ENCODE assay signal across 12 mouse cellular contexts in the genomic region with DNA sequence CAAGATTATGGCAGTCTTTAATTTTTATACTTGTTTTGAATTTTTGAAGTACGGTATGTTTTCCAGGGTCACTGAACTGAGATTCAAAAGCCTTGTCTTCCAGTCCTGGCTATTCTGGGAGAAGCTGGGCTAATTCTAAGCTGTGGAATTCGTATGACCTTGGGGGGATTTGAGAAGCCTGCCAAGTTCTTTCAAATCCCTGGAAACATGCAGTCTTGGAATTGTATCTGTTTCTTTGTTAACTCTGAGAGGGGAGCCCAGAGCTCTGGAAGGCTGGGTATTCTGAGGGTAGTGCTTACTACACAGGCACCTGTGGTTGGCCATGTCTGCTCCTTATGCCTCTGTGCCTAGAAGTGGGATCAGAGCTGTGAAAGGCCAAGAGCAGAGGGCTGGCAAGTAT. TPM values are rescaled to one million over a fixed set of nuclear protein-coding genes. Genes with fewer than 3 reads are reported as not detected.
DNase-seq lines count a peak whose midpoint lies in the region; ATAC-seq and TF ChIP-seq lines count a peak whose summit lies in the region.
"Had no signal": no experiment of that assay in that cellular context is flagged by ENCODE, and none has a peak within 500 bp of the region (broad histone marks: within the 10 kb centered on the region; RNA-seq: fewer than 3 reads in every experiment).

No protein-coding gene starts in this region.

- no peak for TF ChIP-seq EP300 in stomach, postnatal 0 days (optimal IDR thresholded peaks at IDR 0.05)

- 60% methylated on average over 2 of the region's 2 CpGs for WGBS in heart, embryonic 10.5 days
- 62% methylated on average over 2 of the region's 2 CpGs for WGBS in lung, embryonic 16.5 days
- WGBS in heart, embryonic 13.5 days, result 30% methylated on average over 2 of the region's 2 CpGs
- WGBS in stomach, postnatal 0 days, result 53% methylated on average over 2 of the region's 2 CpGs

- no peak overlapping the region for H3K4me3 ChIP-seq in heart, embryonic 10.5 days
- H3K4me3 ChIP-seq in lung, embryonic 16.5 days (ENCODE audit: low read length), result no peak overlapping the region
- H3K4me3 ChIP-seq in heart, embryonic 13.5 days, result no peak overlapping the region
- H3K4me3 ChIP-seq in stomach, postnatal 0 days (ENCODE audit: low read depth, low read length), result no peak overlapping the region
- H3K4me3 ChIP-seq: hindbrain, embryonic 10.5 days had no signal

- H3K4me2 ChIP-seq in lung, embryonic 16.5 days (ENCODE audit: low read depth, low read length), result no peak overlapping the region
- no peak overlapping the region for H3K4me2 ChIP-seq in heart, embryonic 13.5 days
- no peak overlapping the region for H3K4me2 ChIP-seq in stomach, postnatal 0 days (replicated peaks; ENCODE audit: low read depth)

- no peaks in the 10 kb centered on the region for H3K9me3 ChIP-seq in heart, embryonic 10.5 days
- H3K9me3 ChIP-seq in lung, embryonic 16.5 days (ENCODE audit: control insufficient read depth, low read length), result no peaks in the 10 kb centered on the region
- H3K9me3 ChIP-seq in heart, embryonic 13.5 days, result no peaks in the 10 kb centered on the region
- H3K9me3 ChIP-seq in stomach, postnatal 0 days (ENCODE audit: control insufficient read depth, low read length), result no peaks in the 10 kb centered on the region
- H3K9me3 ChIP-seq: hindbrain, embryonic 10.5 days had no signal

- no peak for TF ChIP-seq CTCF in stomach, postnatal 0 days (IDR thresholded peaks at IDR 0.05; ENCODE audit: low read depth)

- intact Hi-C loops in heart, postnatal 14 days (cut with DNase I), result no loop called here

- H3K36me3 ChIP-seq in heart, embryonic 10.5 days, result peaks cover 69% of the 10 kb centered on the region
- H3K36me3 ChIP-seq in lung, embryonic 16.5 days (ENCODE audit: control insufficient read depth, insufficient read depth, low read length), result peaks cover 23% of the 10 kb centered on the region
- peaks cover 71% of the 10 kb centered on the region for H3K36me3 ChIP-seq in heart, embryonic 13.5 days
- peaks cover 26% of the 10 kb centered on the region for H3K36me3 ChIP-seq in stomach, postnatal 0 days (ENCODE audit: control insufficient read depth, insufficient read depth, low read length)

- DNase-seq in heart, embryonic 10.5 days (ENCODE audit: low spot score), result no peak
- DNase-seq in heart, postnatal 14 days, result no peak
- DNase-seq in lung, adult 18-20 months, result no peak
- no peak for DNase-seq in stomach, postnatal 0 days (ENCODE audit: low spot score)
- DNase-seq in thymus, postnatal 25 days, result no peak
- no peak for DNase-seq in thymus, postnatal 10 days (ENCODE audit: low spot score in 2 of 2)
- DNase-seq: cerebellum, postnatal 14 days; lung, postnatal 36 days had no signal

- ATAC-seq in lung, embryonic 16.5 days (ENCODE audit: low read depth), result no peak
- ATAC-seq in heart, embryonic 13.5 days (ENCODE audit: extremely low read depth, insufficient number of reproducible peaks, low FRiP score, low TSS enrichment), result no peak
- no peak for ATAC-seq in stomach, postnatal 0 days (ENCODE audit: low FRiP score, low TSS enrichment)
- ATAC-seq: CD4-positive, CD25-positive, alpha-beta regulatory T cell, adult 4 months had no signal

- H3K27me3 ChIP-seq in heart, embryonic 10.5 days (ENCODE audit: insufficient read depth, poor library complexity, severe bottlenecking), result no peaks in the 10 kb centered on the region
- no peaks in the 10 kb centered on the region for H3K27me3 ChIP-seq in lung, embryonic 16.5 days (ENCODE audit: control insufficient read depth, insufficient read depth, low read depth, low read length)
- H3K27me3 ChIP-seq in heart, embryonic 13.5 days (replicated peaks), result no peaks in the 10 kb centered on the region
- no peaks in the 10 kb centered on the region for H3K27me3 ChIP-seq in stomach, postnatal 0 days (ENCODE audit: control insufficient read depth, insufficient read depth, low read length)

- H3K27ac ChIP-seq in heart, embryonic 10.5 days, result peak overlapping the region; percentile 47
- H3K27ac ChIP-seq in lung, embryonic 16.5 days (ENCODE audit: low read length), result peak overlapping the region; percentile 9; the same call in 1 of the 2 replicates
- peak overlapping the region; percentile 73 for H3K27ac ChIP-seq in heart, embryonic 13.5 days (replicated peaks)
- peak overlapping the region; percentile 45 for H3K27ac ChIP-seq in stomach, postnatal 0 days (replicated peaks)
- H3K27ac ChIP-seq: hindbrain, embryonic 10.5 days had no signal

- H3K9ac ChIP-seq in lung, embryonic 16.5 days (ENCODE audit: low read length), result no peak overlapping the region
- peak overlapping the region; percentile 59 for H3K9ac ChIP-seq in heart, embryonic 13.5 days
- no peak overlapping the region for H3K9ac ChIP-seq in stomach, postnatal 0 days (ENCODE audit: low read length)

- peaks cover 48% of the 10 kb centered on the region for H3K4me1 ChIP-seq in heart, embryonic 10.5 days
- H3K4me1 ChIP-seq in lung, embryonic 16.5 days (replicated peaks; ENCODE audit: control insufficient read depth, insufficient read depth, low read length), result no peaks in the 10 kb centered on the region
- H3K4me1 ChIP-seq in heart, embryonic 13.5 days, result peaks cover 54% of the 10 kb centered on the region
- H3K4me1 ChIP-seq in stomach, postnatal 0 days (replicated peaks; ENCODE audit: control insufficient read depth, insufficient read depth), result no peaks in the 10 kb centered on the region; the same call in 1 of the 2 replicates

RNA-seq across cellular contexts. Expression of a gene that starts 26.9 kb away (rescaled TPM):
- polyA plus RNA-seq in heart, embryonic 10.5 days (2016; fragmentation: Nextera tagmentation; extraction: Ambion mirVana), result 37.8 and 40.0 TPM in 2 replicates
- total RNA-seq in heart, postnatal 14 days (2021), result 10 to 100 TPM; 42.2 to 47.3 TPM
- 26.5 and 27.1 TPM in 2 replicates for polyA plus RNA-seq in lung, embryonic 16.5 days (2015; fragmentation: Nextera tagmentation; extraction: Ambion mirVana)
- polyA plus RNA-seq in heart, embryonic 13.5 days (2015; fragmentation: Nextera tagmentation; extraction: Ambion mirVana), result 23.1 and 24.2 TPM in 2 replicates
- polyA plus RNA-seq in stomach, postnatal 0 days (2015; fragmentation: Nextera tagmentation; extraction: Ambion mirVana), result 8.4 and 9.8 TPM in 2 replicates

RNA-seq across cellular contexts. Expression of a gene that starts 27.2 kb away (rescaled TPM):
- 140 and 141 TPM in 2 replicates for polyA plus RNA-seq in heart, embryonic 10.5 days (2016; fragmentation: Nextera tagmentation; extraction: Ambion mirVana)
- total RNA-seq in heart, postnatal 14 days (2021), result 100 to 1,000 TPM; 123 TPM
- polyA plus RNA-seq in lung, embryonic 16.5 days (2015; fragmentation: Nextera tagmentation; extraction: Ambion mirVana), result 85.5 and 86.2 TPM in 2 replicates
- 95.2 and 102 TPM in 2 replicates for polyA plus RNA-seq in heart, embryonic 13.5 days (2015; fragmentation: Nextera tagmentation; extraction: Ambion mirVana)
- polyA plus RNA-seq in stomach, postnatal 0 days (2015; fragmentation: Nextera tagmentation; extraction: Ambion mirVana), result 31.1 and 32.4 TPM in 2 replicates

Comparison
In these comparisons a context has a peak if more than half of its experiments do, and no peak if none do; other contexts are left out.
1. H3K27ac ChIP-seq: peak in every context shown above with its lines; median percentile 73 in heart, embryonic 13.5 days; 47 in heart, embryonic 10.5 days; 45 in stomach, postnatal 0 days; 9 in lung, embryonic 16.5 days.